Mouse (Mus musculus): ENCODE measurements around the gene Cbx4.

Gene Cbx4

DNA sequence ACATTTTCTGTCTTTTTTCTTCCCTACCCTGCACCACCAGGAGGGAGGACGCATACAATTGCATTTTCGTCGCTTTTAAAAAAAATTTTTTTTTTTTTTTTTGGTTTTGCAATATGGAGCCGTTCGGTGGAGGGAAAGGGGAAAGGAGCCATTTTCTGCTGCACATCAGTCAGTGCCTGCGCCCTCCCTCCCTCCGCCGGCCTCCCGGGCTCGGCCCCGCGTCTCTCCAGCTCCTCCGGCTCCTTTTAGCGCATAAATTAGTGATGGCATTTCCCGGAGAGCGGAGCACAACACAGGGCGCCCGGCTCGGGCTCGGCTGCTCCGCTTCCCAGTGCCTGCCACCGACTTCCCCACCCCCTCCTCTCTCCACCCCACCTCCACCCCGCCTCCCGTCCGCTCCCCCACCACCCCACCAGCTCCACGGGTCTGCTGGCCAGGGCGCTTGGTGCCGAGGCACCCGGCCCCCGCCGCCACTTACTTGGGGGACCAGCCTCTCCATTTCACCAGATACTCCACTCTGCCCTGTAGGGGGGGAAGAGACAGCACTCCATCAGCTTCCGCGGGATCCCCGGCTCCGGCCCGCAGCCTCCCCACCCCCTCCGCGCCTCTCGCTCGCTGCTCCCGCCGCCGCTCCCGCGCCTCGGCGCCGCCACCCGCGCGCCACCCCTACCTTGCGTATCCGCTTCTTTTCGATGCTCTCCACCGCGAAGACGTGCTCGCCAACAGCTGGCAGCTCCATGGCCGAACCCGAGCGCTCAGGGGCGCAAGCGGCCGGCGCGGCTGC, 550 bp downstream of the Cbx4 start:
- in situ Hi-C loops (cut with MboI, MseI), result loop anchor here (5.0 kb wide), 2 partner anchors 33 to 77 kb away; no protein-coding TSS in a partner anchor

DNA sequence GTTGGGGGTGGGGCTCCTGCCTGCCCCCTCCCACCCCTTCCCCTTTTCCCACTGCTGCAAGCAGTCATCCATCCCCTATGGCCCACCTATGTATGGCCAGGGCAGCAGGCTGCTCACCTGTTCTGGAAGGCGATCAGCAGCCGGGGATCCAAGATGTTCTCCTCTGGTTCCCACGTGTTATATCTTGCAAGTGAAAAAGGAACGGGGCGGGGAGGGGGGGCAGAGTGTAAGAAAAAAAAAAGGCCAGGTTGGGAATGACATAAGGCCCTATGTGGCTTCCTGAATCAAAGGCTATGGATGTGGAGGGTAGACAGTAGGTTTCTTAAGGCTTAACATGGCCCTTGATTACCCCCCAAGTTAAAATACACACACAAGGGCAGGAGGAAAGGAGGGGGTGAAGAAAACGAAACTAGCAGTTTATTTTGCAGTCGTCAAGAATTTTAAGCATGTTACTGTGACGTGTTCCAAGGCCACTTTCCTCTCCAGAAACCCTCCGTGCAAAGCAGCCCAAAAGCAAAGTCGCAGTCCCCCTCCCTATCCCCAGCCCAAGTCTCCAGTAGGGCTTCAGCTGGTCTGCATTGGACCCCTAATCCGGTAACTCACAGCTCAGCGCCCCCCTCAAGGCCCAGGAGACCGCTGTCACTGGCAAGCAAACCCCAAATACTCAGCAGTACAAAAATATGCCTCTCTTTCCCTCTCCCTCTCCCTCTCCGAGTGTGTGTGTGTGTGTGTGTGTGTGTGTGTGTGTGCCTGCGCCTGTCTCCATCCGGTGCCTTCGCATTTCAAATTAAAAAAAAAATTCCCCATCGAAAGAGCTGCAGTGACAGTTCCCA, 1.4 kb downstream of the Cbx4 start:
- in situ Hi-C loops (cut with MboI, MseI), result loop anchor here (5.0 kb wide), 2 partner anchors 32 to 78 kb away; no protein-coding TSS in a partner anchor

DNA sequence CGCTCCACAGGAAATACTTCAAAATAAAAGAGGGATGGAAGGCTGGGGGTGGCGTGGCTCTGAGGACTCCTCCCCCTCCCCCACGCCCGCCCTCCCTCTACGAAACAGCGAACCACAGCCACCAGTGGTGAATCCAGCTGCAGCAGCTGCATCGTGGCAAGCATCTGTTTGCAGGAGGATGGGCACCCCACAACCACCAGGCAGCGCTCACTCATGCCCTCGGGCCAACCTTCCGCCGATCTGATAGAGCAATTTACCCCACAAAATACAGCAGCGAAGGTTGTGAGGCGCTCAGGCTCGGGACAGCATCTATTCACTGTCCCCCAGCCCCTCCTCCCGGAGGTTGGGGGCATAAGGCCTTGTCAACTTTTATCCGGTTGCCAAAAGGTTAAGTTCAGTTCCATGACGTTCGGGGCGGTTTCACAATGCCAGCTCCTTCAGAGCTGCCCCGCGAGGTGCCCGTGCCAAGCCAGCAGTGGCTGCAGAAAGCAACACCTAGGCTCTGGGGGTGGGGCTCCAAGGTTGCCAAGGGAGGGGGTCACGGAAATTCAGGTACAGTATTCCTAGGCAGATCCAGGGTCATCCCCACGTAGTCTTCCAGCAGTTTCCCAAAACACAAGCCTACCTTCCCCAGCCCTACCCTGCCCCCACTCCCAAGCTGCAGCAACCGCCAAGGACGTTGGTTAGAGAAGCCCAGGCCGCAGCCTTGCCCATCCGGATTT, 2.1 kb downstream of the Cbx4 start:
- in situ Hi-C loops (cut with MboI, MseI), result no loop called here

DNA sequence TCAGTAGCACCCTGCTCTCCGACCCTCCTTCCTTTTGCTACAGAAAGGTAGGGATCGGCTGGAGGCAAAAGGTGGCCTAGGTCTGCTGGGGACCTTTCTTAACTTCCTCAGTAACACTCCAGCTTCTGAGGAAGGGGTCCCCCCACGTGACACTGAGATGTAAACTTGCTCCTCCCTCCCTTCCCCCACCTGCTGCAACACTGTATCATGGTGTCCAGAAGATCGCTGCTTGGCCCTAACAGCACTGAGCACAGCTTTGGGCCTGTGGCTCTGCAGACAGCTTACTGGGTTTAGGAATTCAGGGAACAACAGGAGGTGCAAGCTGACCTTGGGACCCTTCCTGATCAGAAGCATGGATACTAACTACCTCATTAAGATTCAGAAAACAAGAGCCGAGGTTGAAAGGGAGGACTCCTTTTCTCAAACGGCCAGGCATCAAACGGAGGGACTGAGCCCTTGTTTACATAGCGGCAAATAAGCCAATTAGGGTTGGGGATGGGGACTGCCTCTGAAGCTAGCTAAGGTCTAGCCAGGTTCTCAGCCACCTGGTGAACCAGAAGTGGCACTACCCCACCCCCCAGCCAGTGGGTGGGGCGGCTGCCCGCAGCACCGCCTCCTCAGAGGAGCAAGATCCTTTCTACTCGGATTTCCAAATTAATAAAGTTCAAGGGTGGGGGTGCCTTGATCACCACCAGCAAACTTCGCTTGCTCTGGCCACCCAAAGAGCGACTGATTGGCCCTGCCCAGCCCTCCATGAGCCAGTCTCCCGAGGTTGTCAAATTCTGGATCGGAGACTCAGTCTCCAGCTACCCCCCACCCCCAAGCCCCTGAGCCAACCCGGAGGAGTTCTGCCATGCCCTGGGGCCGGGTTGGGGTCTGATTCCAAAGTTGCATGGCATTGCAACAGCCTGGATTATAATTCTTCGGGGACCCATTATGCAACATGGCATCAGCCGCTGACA, 3.1 kb downstream of the Cbx4 start:
- in situ Hi-C loops (cut with MboI, MseI), result no loop called here

DNA sequence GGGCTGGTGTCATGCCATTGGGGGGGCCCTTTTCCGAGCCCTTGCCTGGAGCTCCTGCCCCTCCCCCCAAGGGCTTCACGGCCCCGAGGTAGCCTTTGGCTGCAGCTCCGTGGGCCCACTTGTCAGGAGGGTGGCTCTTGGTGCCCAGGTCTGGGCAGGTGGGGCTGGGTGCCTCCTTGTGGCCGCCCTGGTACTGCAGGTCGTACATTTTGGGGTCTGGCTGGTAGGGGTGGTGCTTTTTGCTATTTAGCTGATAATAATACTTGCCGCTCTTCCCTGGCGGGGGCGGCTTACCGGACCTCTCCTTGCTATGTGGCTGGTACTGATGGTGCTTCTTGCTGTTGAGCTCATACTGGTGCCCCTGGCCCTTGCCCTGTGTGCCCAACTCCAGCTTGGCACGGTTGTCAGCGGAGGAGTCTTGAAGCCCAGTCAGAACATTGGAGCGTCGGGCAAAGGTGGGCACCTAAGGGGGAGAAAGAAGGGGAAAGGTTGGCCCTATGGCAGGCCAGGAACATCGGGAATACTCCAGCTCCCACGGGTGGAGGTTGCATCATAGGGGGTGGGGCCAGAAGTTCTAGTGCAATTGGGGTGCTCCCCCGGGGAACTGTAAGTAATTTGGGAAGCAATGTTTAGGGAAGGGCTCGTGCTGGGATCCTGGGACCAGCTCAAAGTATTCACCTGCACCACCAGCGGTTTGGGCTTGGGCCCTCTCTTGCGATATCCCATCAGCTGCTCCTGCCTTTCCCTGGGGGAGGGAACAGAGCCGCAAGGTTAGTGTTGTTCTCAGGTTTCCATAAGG, 4.0 kb downstream of the Cbx4 start:
- in situ Hi-C loops (cut with MboI, MseI), result no loop called here

DNA sequence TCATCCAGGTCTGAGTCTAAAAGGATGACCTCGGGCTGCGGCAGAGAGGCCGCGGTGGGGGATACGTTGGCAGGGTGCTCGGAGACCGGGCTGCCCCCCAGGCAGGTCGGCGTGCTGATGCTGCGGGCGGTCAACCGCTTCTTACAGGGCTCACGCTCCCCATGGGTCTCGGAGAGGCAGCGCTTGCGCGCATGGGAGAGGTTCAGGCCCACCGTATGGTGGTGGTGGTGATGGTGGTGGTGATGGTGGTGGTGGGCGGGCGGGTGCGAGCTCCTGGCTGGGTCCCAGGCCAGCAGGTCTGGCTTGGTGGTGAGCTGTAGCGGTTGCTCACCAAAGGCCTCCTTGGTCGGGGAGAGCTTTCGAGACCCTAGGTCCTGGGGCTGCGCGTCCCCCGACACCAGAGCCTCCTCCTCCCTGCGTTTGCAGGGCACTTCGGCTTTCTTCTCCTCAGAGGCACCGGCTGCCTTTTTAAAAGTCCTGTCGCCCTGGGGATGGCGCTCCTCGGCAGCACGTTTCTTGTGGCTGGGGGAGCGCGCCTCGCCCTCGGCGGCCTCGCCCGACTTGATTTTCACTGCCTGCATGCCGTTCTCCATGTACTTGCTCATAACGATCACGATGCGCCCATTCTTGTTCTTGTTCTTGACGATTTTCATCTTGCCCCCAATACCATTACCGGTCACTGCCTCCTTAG, 4.7 kb downstream of the Cbx4 start:
- in situ Hi-C loops (cut with MboI, MseI), result no loop called here

DNA sequence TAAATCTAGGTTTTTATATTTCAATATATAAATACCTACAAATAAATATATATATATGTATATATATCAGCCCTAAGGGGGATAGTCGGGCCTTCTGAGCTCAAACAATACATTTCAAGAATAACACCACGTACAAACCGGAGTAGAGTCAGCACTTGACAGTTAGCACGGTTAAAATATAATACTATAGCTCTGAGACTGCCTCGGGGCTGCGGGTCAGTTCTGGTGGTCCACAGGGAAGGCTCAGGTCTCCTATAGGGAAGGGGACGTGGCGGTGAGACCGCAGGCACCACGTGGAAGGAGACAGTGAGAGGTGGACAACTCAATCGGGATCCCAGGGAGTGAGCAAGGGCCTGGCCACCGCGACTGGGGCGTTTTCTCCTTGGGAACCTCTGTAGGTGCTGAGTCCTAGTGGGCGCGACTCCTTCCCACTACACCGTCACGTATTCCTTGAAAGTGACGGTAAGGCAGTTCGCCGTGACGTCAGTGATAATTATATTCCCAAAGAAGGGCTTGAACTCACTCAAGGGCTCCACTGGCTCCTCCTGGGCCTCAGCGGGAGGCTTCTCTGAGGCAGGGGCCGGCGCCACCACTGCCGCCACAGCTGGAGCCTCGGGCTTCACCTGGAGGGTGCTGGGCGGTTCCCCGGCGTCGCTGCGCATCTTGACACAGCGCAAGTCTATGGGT, 5.4 kb downstream of the Cbx4 start:
- in situ Hi-C loops (cut with MboI, MseI), result no loop called here

DNA sequence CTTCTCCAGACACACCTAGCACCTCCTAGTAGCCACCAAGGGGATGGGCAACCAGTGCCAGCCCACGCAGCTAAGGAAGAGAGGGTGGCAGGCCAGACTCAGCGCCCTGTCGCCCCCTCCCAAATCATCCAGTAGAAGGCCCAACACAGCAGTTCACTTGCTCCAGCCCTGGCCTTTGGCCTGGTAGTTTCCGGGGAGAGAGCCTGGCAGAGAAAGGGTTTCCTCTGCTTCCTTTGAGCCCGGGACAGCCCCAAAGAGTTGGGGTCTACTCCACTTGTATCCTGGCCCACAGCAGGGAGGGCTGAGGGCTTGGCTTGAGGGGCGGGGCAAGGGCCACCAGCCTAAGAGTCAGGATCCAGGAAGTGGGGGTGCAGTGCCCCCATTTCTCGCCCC, 6.6 kb downstream of the Cbx4 start:
- in situ Hi-C loops (cut with MboI, MseI), result no loop called here

DNA sequence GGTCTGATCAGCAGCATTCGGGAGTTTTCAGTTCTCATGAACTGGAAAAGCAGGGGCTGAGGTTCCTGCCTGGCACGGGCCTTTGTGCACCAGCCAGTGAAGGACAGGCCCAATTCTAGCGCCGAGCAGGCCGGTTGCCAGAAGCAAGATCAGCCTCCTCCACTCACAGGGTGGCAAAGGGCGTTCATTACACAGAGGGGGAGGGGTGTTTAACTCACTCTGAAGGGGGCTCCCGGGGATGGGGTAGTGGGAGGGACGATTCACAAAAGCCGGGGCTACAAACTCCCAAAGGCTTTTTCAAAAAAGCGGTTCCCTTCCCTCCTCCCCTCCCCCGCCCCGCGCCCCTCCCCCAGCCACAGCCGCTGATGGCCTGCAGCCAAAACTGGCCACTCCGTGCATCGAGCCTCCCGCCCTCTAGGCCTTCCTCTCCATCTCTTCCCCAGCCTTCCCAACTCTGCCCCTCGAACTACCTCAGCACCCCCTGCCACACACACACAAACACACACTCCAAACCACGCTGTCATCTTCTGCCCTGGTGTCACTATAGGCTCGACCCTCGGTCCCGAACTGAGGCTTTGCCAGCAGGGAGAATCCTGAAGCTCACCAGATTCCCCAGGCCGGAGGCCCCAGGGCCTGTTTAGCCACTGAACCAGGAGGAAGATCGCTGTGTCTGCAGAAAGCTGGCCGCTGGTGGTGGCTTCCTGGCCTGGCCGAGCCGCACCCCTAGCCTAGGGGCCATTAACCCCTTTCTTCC, 7.2 kb downstream of the Cbx4 start:
- in situ Hi-C loops (cut with MboI, MseI), result no loop called here

DNA sequence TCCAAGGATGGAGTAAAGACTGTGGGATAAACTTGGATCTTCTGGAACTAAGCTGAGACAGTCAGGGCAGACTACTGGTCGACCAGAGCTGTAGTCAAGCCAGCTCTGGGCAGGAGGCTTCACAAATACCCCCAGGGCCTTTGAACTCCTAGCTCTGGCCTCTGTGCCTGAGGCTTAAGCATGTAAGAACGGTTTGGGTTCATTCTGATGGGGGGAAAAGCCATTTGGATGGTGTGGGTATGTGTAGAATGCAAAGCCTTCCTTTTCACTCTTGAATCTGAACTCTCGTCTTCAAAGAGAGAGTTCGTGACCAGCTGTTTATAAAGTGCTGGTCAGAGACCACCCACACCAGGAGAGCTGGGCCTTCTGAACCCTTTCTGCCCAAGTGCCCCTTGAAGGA, 8.3 kb downstream of the Cbx4 start:
- in situ Hi-C loops (cut with MboI, MseI), result no loop called here

DNA sequence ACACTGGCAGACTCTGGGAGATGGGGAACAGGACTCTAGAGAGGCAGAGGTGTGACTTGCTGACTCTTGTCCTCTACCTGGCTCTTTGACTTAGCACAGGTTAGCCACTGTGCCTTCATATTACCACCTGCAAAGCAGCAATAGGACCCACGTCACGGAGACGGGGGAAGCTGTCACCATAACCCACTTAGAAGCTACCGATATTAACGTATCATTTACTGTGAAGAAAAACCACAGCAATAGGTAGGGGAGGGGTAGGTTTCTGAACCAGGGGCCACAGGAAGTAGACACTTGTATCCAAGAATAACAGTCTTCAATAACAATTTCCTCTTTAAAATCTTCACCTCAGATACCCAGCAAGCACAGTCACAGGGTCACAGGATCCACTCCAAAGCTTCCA, 10.2 kb downstream of the Cbx4 start:
- in situ Hi-C loops (cut with MboI, MseI), result no loop called here

DNA sequence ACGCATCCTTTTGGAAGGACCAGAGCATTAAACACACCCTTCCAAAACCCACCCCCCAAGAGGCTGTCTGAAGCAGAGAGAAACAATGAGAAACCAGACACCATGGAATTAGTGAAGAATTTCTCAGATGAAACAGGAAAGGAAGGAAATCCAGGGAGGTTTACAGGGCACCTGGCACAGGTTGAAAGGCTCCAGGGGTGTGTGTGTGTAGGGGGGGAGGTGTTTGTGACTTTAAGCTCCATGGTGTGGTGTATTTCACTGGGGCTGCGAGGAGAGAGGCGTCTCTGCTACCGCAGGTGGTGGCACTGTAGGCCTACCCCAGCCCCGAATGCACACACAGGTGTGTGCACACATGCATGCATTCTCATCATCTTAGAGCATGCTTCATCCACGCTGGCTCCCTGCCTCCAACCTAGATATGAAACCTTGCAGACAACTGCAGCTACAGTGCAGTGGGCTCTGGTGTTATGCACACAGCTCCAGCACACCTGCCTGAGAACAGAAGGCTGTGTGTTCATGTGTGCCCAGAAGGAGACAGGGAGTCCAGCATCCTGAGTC, 12.1 kb downstream of the Cbx4 start:
- in situ Hi-C loops (cut with MboI, MseI), result no loop called here

DNA sequence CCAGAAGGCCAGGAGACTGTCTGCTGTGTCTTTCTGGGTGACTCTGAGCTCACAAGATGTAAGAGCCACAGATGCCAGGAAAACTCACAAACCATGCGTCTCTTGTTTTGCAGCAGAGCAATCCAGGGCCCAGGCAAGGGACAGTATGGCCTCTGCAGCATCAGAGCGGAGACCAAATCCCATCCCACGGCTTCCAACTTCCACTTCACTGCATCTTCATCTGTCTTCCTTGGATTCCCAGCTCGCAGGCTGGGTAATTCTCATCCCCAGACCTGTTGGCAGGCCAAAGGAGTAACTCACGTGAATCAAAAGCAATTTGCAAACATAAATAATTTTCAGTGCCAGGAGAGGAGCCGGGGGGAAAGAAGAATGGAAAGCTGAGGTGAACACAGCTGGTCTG, 13.0 kb downstream of the Cbx4 start:
- in situ Hi-C loops (cut with MboI, MseI), result no loop called here

DNA sequence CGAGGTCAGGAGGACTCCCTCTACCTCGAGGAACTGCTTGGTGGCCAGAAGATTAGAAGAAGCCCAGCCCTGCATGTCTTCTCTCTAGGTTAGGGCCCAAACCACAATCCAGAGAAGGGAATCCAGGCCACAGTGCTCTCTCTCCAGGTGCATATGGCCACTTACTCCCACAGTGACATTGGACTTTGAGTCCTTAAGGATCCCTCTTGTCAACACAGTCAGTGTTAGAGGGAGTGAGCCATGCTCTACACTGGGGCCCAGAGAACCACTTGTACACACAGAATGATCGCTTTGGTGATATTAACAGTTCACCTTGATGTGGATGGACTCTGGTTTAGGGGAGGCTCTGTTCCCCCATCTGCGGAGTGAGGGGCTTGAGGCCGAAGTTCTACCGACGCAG, 13.8 kb downstream of the Cbx4 start:
- in situ Hi-C loops (cut with MboI, MseI), result no loop called here

DNA sequence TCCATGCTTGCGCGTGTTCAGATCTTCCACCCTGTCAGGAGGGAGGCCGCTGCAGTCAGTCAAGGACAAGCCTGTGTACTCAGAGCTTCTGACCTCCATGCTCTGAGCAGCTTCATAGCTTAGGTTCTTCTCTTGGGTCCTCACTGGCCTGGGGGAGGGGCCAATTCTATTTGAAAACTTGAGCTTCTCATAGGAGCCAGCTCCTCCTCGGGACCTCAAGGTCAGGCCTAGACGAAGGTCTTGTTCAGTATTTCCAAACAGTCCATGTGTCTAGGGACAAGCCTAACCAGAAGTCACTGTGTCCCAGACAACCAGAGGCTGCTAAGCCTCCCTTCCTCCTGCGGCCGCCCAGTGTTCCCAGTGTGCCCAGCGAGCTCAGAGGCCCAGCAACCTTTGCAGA, 19.2 kb downstream of the Cbx4 start:
- in situ Hi-C loops (cut with MboI, MseI), result no loop called here

DNA sequence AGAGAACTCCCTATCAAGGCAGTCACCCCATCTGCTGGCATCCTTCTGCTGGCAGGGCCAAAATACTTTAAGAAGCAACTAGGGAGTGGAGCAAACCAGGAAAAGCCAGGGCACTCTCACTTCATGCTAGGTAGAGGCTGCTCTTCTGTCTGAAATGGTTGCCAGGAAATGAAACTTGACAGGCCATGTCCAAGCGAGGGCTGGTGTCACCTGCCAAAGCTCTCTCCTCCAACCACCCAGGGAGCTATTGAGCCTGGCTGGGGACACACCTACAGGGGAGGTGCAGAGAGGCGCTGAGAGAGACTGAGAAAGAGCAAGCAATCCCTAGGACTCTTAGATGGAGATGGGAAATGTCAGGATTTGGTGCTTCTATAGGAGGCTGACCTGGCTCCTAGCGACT, 26.8 kb downstream of the Cbx4 start:
- in situ Hi-C loops (cut with MboI, MseI), result no loop called here

DNA sequence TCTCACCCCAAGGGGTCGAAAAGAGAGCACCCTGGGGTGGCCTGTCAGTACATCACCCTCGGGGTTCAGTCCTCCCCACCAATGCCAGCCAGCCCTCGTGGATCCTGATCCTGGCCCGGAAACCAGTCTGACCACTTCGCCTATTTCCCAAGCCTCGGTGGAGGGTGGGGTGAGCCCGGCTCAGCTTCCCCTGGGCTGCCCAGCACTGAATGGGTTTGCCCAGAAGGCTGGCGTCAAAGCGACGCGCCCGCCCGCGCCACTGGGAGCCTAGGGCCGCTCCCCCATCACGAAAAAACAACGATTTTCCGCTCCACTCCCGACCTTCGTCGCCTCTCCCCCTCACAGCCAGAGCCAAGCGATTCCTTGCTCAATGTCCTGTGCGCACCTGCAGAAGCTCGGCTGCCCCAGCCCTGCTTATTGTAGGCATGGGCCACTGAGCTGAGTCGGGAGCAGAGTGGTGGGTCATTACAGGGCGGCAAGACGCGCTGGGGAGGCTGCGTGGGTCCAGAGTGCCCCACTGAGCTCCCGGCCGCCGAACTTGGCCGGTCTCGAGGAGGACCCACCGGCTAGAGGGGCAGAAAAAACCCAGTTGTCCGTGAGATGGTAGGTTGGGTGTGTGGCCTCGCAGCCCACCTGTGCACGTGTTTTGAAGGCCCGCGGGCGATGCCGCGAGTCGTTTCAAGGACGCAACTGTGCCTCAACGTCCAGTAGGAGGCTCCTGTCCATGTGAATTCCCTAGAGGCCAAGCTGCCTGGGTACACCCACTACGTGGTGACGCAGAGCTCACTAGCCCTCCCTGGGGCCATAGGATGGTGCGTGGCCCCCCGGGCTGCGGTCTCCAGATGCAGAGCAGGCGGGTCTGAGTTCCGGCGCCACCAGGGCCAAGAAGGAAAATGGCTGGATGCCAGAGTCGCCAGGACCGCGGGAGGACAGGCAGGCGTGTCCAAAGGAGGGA, 27.7 kb downstream of the Cbx4 start:
- in situ Hi-C loops (cut with MboI, MseI), result no loop called here

All from T-helper 1 cell (primary cell).